Mouse (Mus musculus) CH12.LX (cell line): ENCODE data around the gene Lrrc3b.

Experiments used
- CTCF ChIP-seq, 2 experiments: IDR thresholded peaks in 1 of 2; conservative IDR thresholded peaks in 1 of 2; 2 replicates each; pipeline ENCODE4 v1.5.1; 2011 to 2012; ENCODE audit warnings: low read depth in 2 of 2, low read length in 2 of 2, improper control_type of control experiment in 1 of 2, inconsistent platforms in 1 of 2, mild to moderate bottlenecking in 1 of 2, moderate library complexity in 1 of 2
- GABPA ChIP-seq: IDR thresholded peaks from 2 replicates; pipeline ENCODE4 v1.6.1; 2012; ENCODE audit warnings: low read depth, low read length, improper control_type of control experiment, inconsistent platforms; ENCODE audit not compliant: insufficient replicate concordance
- NELFE ChIP-seq: IDR thresholded peaks from 2 replicates; pipeline ENCODE4 v1.6.1; 2011; ENCODE audit warnings: low read depth, low read length, improper control_type of control experiment
- SMC3 ChIP-seq: IDR thresholded peaks from 2 replicates; pipeline ENCODE4 v1.6.1; 2011; ENCODE audit warnings: low read depth, low read length, improper control_type of control experiment
- USF2 ChIP-seq: conservative IDR thresholded peaks from 2 replicates; pipeline ENCODE4 v1.6.1; 2011; ENCODE audit warnings: low read depth, low read length, improper control_type of control experiment

DNA sequence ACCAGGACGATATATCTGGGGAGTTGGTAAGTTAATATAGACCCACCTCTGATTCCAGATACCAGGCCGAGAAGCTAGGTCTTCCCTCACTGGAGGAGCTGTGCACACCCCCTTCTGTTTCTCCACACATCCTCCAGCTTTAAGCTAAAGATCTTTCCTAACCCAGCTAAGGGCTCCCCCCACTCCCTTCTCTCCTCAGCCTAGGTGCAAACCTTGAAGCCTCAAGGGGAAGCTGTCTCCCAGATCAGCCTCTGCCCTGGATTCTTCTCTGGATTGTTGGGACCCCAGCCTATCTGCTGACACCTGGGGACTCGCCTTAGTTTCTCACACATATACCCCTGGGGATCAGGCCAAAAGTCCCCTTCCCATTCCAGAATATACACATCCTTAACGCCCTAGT, 1.7 kb downstream of the Lrrc3b start:
- TF ChIP-seq NELFE = no peak
- TF ChIP-seq CTCF (conservative IDR thresholded peaks at IDR 0.05 in 1 of 2, IDR thresholded peaks at IDR 0.05 in 1 of 2; ENCODE audit: low read depth in 2 of 2, low read length in 2 of 2) = no peak
- no peak for TF ChIP-seq USF2
- no peak for TF ChIP-seq SMC3
- no peak for TF ChIP-seq GABPA
